Mouse (Mus musculus) 3T3-L1 (cell line): ENCODE results near the gene Fscn2.

Experiments used
- DNase-seq: peaks from one replicate; pipeline ENCODE4 v3.0.0-alpha.2; 2015; ENCODE audit warnings: low read depth, low spot score

The Fscn2 gene

DNA sequence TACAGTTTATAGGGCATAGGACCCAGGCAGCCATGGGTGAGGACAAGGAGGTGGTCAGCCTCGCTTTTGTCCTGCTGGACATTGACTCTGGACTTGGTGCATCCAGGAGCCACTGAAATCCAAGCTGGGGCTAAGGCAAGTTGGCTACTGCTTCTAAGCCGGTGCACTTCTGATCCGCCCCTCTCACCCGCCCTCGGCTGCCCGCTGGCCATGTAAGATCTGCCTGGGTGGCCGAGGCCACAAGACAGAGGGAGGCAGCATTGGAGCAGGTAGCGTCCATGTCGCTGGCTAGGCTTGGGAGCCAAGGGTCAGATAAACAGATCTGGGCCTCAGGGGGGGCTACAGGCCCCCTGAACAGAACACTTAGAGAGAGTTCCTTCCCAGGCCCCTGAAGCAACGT, at the start of gene Fscn2:
Gene Fscn2, plus strand, starts transcription at position 240 of the 400 bp plus-strand sequence.
- no peak for DNase-seq

DNA sequence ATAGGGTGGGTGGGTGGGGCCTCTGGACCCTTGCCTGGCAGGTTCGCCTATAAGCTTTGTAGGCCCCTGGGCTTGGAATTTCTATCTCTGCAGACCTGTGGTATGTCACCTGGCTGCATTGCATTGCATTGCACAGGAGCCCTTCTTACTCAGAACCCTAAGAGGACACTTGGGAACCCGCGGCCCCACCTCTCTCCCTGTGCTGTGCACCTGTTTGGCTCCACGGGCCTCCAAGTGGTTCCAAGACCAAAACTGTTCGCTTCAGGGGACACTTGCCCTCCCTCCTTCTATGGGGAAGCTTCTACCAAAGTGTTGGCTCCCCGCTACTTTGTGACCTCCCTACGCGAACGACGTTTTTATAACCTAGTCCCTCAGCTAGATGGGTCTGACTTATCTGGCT, 49.8 kb upstream of the Fscn2 start:
- DNase-seq = no peak

DNA sequence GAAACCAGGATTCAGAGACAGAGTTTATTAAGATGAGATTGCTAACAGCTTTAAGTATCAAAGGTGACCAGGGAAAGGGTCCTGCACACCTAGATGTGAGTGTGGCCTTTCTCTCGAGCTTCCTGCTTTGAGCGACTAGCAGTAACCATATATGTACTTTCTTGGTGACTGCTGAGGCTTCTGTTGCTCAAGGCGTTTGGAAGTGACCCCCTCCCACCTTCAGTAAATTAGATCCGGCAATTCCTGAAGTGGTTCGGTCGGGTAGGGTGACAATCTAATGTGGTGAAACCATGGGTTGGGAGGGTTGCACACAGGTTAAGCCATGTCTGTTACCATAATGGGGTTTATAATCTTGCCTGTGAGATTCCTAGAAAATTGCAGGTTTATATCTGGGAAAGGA, 49.3 kb upstream of the Fscn2 start:
- no peak for DNase-seq

- no peak for DNase-seq
These were observed 47.2 kb upstream of the Fscn2 start for GRCm38 (mm10) chr11:120313906-120314685.

GRCm38 (mm10) chr11:120314721-120315415, 46.5 kb upstream of the Fscn2 start:
- DNase-seq = no peak

DNA sequence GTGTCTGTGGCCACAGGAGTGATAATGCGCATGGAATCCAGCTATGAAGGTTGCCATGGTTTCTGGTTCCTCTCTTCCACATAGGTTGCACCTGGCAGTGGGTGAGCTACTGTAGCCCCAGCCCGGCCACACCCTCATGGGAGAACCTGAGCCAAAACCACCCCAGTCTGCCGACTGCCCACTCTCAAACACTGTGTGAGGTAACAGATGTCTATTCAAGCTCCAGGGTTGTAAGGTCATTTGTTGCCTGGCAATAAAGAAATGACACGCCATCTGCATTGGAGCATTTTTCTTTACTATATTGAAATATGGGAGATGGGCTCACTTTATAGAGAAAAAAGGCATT, 45.9 kb upstream of the Fscn2 start:
- DNase-seq = peak; percentile 65

DNA sequence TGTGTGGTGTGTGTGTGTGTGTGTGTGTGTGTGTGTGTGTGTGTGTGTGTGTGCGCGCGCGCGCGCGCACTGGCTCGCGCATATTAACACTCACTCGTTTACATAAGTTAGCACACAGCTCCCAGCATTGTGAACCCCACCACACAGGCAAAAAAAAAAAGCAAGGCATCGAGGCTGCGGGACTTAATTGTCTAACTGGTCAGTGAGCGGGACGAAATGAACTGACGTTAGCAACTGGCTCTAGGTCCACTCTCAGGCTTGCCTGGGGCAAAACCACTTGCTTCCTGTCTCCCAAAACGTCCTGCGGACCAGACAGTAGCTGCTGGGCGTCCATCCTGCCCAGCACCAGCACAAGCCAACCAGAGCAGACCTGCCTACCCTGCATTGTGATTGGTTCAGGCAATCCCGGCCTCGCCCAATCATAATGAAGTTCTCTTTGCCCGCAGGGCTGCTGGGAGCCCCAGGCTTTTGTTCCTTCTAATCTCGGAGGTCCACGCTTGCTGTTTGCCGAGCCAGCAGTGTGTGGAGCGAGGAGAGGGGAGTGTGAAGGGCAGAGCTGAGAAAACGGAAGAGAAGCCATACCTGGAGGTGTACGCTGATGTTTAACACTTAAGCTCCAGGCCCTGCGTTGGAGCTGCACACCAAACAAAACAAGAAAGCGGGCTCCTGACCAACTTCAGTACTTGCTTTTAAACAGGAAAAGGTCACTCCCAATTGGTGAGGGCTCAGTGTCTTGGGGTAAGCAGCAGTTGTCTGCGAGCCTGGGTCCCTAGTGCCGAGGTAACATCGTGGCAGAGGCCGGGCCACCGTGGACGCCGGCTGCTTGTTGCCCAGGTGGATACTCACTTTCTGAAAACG, 45.3 kb upstream of the Fscn2 start:
- DNase-seq = peak; percentile 98

DNA sequence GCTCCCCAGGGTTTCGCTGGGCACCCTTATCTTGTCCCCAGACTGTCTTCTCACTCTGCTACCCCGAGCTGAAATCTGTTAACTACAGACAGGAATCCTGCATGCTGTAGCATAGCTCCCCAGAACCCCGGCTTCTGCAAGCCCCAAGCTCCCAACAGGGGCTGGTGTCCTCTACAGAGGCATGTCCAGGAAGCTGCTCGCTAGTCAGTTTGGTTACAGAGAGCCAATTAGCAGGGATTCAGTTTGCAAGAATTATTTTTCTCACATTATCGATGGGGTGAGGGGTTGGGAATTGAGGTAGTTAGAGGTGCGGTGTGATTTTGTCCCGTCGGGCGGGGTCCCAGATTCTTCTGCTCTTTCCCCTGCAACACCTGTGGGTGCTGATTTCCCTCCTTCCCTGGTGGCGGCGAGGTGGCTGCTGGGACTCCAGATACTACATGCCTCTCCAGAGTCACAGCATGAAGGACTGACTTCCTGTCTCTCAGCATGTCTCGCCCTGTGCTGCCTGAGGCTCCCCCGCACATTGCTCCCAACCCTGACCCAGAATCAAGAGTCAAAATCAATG, 44.6 kb upstream of the Fscn2 start:
- DNase-seq = no peak

- DNase-seq = no peak
These were observed 43.9 kb upstream of the Fscn2 start for GRCm38 (mm10) chr11:120317456-120317855.

DNA sequence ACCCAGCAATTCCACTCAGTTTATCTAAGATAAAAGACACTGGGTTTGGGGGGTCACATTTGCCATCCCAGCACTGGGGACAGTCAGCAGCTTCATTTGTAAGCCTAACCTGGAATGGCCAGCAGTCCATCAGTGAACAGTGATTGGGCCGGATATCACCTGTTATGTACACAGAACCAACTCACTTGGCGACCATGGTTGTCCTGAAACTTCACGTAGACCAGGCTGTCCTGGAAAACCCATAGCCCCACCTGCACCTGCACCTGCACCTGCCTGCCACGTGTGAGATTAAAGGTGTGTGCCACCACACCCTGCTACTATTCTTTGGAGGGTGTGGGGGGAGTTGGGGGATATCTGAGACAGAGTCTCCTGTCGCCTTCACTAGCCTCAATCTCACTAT, 42.0 kb upstream of the Fscn2 start:
- no peak for DNase-seq

- no peak for DNase-seq
These were observed 41.2 kb upstream of the Fscn2 start for GRCm38 (mm10) chr11:120320156-120320555.

- DNase-seq = peak; percentile 1
These were observed 25.8 kb upstream of the Fscn2 start for GRCm38 (mm10) chr11:120335431-120336021.

DNA sequence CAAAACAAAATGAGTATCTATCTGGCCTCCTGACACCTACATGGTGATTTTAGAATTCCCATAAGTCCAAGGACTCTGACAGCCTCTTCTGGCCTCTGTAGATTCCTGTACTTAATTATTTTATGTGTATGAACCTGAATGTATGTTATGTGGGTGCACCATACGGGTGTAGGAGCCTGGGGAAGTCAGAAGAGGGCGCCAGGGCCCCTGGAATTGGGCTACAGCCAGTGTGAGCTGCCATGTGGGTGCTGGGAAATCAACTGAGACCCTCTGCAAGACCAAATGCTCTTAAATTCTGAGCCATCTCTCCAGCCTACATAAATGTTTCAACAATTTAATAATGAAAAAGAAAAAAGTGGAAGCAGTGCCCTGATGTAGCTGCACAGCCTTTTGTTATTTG, 23.9 kb upstream of the Fscn2 start:
- DNase-seq = no peak

GRCm38 (mm10) chr11:120338786-120339185, 22.5 kb upstream of the Fscn2 start:
- no peak for DNase-seq

- DNase-seq = no peak
These were observed 21.3 kb upstream of the Fscn2 start for GRCm38 (mm10) chr11:120339978-120340513.

DNA sequence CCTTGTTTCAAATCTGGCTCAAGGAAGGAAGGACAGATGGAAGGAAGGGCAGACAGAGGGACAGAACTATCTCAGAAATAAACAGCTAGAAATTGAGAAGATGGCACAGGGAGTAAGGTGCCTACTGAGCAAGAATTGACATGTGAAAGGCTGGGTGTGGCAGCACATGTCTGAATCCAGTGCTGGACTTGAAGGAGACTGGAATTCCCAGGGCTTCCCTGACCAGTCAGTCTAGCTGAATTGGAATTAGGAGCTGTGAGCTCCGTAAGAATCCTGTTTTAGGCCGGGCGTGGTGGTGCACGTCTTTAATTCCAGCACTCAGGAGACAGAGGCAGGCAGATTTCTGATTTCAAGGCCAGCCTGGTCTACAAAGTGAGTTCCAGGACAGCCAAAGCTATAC, 19.7 kb upstream of the Fscn2 start:
- no peak for DNase-seq

DNA sequence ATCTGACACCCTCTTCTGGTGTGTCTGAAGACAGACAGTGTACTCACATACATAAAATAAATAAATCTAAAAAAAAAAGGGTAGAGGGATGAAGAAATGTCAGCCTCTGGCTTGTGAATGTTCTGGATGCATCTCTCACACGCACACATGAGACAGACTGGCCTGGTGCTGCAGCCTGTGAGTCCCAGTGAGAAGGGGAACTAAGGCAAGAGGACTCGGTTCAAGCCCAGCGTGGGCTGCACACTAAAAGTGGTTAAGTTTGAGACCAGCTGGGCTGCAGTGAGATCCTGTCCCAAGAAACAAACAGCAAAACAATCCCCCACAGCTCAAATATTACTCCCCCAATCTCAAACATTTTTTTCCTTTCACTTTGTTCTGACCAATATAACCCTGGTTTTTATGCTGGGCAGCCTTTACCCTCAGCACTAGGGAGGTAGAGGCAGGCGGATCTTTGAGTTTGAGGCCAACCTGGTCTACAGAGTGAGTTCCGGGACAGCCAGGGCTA, 18.6 kb upstream of the Fscn2 start:
- DNase-seq = no peak

GRCm38 (mm10) chr11:120343519-120344309, 17.6 kb upstream of the Fscn2 start:
- DNase-seq = peak; percentile 65

DNA sequence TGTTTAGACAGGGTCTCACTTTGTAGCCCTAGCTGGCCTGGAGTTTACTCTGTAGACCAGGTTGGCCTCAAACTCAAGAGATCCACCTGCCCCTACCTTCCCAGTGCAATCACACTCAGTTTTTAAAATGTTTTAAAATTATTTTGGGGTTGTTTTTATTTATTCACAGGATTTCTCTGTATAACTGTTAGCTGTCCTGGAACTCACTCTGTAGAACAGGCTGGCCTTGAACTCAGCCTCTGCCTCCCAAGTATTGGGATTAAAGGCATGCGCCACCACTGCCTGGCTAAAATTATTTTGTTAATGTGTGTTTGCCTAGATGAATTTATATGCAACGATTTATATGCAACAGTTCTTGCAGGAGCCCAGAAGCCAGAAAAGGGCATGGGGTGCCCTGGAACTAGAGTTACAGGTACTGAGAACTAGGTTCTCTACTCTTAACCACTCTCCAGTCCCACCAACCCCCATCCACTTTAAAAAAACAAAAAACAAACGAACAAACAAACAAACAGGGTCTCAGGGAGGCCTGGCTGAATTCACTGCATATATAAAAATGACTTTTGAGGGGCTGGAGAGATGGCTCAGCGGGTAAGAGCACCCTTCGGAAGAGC, 16.9 kb upstream of the Fscn2 start:
- DNase-seq = peak; percentile 82
